Mouse (Mus musculus): Measurements from ENCODE around the gene Klf1.

Klf1 gene

DNA sequence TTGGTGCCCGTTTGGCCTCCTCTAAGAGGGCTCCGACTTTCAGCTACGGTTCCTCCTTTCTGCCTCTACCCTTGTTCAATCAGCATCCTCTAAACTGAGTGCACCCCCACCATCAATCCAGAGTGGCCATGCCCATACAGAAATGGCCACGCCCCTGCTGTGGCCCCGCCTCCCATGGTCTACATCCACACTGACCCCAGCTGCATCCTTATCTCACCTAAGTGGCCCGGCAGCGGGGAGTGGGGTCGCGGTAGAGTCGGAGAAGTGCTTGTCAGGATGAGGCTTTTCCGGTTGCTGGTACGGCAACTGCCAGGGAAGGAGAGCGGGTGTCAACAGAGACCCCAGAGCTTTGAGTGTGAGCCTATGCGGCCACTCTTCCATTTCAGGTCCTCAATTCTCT is 33.8 kb downstream of the Klf1 start:
- no peak for DNase-seq (ENCODE audit: low read depth, low spot score)

DNA sequence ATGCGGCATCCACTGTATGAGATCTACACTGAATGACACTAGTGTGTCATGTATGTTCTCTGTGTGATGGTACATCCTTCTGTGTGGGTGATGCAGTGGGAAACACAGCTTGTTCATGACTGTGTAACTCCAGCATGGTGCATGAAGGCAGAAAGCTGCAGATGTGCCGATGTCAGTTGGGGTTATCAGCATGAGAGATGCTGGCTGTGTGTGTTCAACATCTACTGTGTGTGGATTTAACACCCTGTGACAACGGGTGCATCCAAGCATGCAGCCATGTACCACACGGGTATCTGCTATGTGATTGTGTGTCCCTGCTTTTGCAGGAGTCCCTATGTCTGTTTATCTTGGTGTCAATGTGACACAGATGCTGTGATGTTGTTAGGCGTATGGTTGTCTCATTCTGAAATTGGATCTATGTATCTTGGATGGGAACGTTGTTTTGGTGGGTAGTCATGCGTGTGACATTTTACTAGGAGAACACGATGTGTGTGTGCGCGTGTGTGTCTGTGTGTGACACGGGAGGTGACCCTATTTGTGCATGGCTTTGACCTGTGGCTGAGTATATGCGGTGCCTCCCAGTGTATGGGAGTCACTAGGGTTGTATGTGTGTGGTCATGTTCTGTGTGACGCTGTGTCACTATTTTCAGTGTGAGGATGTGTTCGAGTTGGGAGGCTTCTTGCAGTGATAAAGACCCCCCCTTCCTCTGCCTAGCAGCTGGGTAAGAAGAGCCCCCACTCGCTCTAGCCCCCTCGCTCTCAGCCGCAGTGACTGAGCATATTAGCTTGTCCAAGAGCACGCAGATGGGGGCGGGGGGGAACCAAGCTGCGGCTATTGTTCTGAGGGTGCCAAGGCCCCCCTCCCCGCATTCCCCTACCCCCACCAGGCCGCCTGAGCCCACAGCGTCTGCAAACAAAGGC is 34.6 kb downstream of the Klf1 start:
- DNase-seq (ENCODE audit: low read depth, low spot score) = no peak

DNA sequence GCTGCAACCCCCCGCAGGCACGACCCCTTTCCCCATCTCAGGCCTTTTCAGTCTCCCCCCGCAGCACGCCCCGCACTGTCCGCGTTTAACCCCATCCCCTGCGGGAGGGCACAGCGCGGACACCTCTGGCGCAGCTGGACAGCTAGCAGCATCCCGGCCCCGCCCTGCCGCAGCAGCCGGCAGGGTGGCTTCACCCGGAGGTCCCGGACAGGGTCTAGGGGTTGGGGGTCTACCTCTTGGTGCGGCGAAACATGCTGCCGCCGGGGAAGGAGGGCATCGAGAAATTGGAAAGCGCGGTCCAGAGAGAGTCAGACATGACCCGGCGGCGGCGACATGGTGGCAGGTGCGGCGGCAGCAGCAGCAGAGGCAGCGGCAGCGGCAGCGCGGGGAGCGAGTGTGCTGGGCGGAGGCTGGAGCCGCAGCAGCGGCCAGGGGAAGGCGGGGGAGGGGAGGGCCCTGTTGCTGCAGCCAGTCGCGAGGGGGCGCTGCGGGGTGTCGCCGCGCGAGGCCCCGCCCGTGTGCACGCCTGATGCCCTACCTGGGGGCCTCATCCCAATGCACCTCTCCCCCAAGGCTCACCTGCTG is 35.3 kb downstream of the Klf1 start, which contains the start of gene Mast1:
Mast1 (minus strand) TSS at position 398 of the 585 bp plus-strand sequence.
- no peak for DNase-seq (ENCODE audit: low read depth, low spot score)

DNA sequence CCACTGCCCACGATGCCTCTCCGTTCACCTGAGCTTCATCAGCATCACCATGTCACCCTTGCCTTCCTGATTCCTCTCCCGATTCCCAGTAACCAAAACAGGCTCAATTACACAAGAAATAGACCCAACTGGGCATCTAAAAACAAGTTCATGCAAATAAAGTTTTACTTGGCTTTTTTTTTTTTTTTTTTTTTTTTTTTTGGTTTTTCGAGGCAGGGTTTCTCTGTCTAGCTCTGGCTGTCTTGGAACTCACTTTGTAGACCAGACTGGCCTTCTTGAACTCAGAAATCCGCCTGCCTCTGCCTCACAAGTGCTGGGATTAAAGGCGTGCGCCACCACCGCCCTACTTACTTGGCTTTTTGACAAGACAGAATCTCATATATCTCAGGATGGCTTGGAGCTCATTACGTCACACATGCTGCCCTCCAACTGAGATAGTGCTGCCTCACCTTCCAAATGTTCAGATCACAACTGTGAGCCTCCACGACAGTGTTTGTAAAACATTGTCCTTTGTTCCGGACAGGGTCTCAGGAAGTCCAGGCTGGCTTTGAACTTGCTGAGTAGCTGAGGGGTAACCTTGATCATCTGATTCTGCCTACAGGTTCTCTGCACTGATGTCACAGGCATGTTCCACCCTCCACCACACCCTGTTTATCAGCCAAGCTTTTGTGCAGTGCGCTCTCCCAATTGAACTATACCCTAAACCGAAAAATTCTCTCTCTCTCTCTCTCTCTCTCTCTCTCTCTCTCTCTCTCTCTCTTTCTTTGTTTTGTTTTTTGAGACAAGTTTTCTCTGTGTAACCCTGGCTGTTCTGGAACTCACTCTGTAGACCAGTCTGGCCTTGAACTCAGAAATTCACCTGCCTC is 36.1 kb downstream of the Klf1 start:
- no peak for DNase-seq (ENCODE audit: low read depth, low spot score)

DNA sequence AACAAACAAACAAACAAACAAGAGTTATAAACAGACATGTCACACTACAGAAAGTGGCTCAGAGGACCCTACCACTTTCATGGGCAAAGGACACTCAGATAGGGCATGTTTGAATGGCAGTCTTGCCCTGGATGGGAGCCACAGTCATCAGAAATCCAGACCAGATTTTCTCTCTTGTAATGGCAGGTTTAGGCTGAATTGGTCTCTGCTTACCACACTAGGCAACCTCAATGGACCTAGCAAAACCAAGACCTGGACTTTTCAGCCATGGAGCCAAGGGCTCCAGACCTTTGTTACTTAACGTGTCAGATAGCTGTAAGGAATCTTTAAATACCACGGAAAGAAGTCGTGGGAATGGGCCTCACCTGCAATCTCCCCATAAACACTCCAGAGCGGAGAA is 42.0 kb downstream of the Klf1 start:
- no peak for DNase-seq (ENCODE audit: low read depth, low spot score)

DNA sequence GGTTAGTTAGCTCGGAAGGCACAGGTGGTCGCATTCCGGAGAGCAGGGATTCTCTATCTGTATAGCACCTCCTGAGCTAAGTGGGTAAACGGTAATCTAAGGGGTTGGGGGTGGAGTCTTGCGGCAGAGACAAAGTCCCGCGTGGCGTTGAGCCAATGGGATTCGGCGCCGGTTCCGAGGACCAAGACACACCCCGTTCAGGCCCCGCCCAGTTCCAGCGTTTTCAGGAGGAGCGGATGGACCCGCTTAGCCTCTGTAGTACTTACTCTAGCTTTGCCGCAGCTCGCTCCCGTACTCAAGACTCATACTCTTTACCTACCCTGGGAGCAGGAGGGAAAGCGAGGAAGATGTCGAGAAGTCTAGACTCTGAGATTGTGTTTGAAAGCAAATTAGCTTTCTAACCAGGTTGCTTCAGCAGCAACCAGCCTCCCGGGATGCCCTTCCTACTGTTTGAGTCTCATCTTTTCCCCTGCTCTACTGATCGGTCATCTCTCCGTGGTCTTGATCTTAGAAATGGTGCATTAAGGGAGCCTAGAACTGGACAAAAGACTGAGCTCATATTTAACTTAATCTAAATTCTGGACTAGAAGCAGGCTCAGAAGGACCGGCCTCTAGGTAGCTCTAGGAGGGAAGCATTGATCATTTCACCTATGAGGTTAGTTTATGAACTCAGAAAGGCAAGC is 42.9 kb downstream of the Klf1 start:
- DNase-seq (ENCODE audit: low read depth, low spot score) = no peak

DNA sequence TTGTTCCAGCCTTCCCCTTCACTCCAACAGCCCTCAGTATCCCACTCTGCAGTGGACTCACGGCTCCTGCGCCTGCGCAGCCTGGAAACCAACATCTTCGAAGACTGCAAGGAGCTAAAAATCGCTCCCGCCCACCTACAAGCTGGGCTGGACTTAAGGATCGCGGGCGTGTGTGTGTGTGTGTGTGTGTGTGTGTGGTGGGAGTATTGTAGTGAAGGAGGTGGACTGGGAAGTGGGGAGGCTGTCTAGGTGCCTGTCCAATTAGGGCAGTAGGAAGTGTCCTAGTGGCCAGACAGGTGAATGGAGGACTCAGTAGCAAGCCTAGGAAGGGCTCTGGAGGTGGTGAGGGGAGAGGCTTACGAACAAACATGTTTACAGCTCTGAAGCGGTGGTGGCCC is 43.5 kb downstream of the Klf1 start:
- DNase-seq (ENCODE audit: low read depth, low spot score) = no peak

DNA sequence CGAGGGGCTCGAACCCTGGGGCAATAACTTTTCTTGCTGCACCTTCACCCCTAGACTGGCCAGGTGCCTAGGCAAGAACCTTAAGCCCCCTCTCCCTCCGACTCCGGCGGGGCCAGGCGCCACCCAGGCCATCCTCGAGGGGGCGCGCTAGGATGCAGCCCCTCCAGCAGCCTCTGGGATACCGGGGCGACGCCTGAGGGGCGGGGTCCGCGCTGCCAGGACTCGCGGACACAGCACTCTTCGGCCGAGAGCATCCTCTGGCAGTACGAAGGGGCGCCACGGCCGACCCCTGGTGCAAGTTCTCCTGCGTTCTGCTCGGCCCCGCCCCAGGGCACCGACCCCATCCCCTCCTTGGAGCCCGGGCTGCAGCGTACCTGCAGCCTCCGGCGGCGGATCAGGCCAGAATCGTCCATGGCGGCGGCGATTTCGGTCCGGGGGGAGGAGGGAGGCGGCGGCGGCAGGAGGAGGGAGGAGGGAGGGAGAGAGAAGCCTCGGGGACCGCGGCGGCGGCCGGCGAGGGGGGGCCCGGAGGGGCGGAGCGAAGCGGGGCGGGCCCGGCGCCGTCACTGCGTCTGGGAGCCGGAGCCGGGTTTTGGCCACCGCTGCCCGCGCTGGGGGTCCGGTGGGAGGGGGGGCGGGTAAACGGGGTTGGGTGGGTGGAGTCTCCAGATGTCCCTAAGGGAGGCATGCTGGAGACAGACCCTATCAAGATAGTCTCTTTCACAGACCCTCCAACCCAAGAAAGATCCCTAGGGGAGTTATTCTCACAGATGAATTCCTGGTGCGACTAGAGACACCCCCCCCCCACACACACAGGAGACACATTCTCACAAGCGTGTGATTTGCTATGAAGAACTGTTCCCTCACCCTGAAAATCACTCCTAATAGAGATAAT is 44.2 kb downstream of the Klf1 start:
- DNase-seq (ENCODE audit: low read depth, low spot score) = no peak

DNA sequence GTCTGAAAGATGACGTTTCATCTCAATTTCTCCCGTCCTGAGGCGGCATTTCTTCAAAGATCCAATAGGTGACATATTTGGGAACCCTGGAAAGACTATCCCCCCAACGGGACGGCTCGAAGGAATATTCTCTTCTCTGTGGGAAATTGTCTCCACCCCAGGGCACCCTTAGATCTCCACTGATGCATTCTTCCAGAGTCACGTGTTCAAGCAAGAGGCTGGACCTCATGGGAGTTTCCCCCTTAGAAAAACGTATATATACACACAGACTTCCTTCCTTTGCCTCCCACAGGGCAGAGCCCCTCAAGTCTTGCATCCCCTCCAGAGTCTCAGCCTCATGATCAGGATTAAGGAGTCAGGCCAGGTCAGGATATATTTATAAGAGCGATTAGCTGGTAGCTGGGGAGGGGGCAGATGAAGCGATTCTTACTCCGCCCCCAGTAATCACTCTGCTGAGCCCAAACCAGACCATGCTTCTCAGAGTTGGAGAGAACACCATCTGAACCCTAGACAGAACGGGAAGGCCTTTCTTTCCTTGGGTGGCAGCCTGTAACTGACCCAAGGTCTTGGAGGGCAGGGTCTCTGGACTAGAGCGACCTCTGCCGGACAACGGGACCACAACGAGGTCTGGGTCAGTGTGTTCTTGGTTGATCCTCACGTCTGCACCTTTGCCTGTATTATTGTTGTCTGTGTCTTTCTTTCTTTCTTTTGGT is 45.0 kb downstream of the Klf1 start, which contains the start of gene Rtbdn:
Rtbdn (plus strand) TSS at position 464 of the 713 bp plus-strand sequence.
- no peak for DNase-seq (ENCODE audit: low read depth, low spot score)

DNA sequence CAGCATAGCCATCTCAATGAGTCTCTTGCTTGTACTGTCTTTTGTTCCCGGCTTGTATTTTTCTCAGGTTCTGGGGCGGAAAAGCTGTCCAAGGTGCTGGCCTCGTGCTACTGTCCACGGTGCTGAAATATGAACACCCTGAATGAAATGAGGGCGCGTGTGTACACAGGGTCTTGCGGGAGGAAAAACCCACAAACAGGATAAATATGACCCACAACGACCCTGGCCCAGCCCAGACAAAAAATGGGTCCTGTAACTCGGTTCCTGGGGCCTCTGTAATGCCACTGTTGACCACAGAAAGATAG is 45.5 kb downstream of the Klf1 start:
- DNase-seq (ENCODE audit: low read depth, low spot score) = no peak

DNA sequence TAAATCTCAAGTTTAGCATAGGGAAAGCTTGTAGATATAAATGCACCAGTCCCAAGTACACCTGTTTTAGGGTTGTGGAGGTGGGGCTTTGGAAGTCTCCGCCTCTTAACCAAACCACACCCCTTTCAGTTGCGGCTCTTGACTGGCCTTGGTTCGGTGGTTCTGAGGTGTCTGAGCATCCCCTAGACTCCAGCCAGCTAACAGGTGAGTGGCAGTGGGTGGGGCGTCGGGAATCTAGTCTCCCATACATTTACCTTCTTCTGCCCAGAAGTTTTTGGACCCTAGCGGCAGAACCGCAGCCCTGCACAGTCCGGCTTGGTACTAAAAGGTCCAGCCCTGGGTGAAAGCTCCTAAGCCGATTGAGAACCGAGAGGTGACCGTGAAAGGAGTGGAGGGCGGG is 48.0 kb downstream of the Klf1 start:
- no peak for DNase-seq (ENCODE audit: low read depth, low spot score)

DNA sequence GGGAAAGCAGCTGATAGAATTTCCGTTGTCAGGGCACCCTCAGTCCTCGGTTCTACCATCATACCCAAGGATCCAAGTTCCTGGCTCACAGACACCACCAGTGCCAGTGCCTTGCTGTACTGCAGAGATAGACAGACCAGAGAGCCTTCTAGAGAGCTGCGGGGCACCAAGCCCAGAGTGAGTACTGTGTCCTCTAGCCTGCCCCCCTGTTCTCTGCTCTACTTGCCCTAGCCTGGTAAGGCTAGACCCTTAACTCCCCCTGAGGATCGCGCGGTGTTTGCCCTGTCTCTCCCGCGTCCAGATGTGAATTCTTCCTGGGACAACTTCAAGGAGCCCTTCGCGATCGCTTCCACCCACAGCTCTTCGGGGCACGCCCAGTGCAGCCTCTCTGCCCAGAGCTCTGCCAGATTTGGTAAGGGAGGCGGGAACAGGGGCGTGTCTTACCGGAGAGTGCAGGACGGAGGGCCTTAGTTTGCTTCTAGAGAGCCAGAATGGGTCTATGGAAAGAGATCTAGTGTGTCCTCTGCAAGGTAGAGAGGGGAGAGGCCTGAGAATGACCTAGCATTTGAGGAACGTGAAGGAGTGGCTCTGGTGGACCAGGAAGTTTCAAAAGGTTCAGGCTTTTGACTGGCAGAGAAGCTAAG is 51.0 kb downstream of the Klf1 start:
- no peak for DNase-seq (ENCODE audit: low read depth, low spot score)

Measured in brain, embryonic 18.5 days (tissue).